Mouse (Mus musculus): ENCODE measurements around the gene Zfp551. TPM values are rescaled to one million over a fixed set of nuclear protein-coding genes. Genes with fewer than 3 reads are reported as not detected.

The Zfp551 gene
- polyA plus RNA-seq (2012; rRNA removed), result 1.8 and 2.0 TPM in 2 replicates

- peak; percentile 39 for DNase-seq (ENCODE audit: low spot score)
Measured at GRCm38 (mm10) chr7:12422245-12422849, at the start of gene Zfp551. Gene Zfp551 (minus strand): TSS chr7:12422751.

GRCm38 (mm10) chr7:12422855-12423254, 304 bp upstream of the Zfp551 start:
- no peak for DNase-seq (ENCODE audit: low spot score)

- no peak for DNase-seq (ENCODE audit: low spot score)
Measured at GRCm38 (mm10) chr7:12421741-12422140, 810 bp downstream of the Zfp551 start.

- no peak for DNase-seq (ENCODE audit: low spot score)
Measured at GRCm38 (mm10) chr7:12369173-12369572, 53.4 kb downstream of the Zfp551 start, which contains the start of gene Vmn1r84. Gene Vmn1r84 (minus strand): TSS chr7:12369273.

Other genes with a start within 250 kb of the Zfp551 start
- gene Vmn1r80, start 233.5 kb downstream of the Zfp551 start, polyA plus RNA-seq (2012; rRNA removed), result not detected in 2 replicates
- not detected in 2 replicates for gene Vmn1r81, start 154.5 kb downstream of the Zfp551 start, polyA plus RNA-seq (2012; rRNA removed)
- gene Vmn1r82, start 122.3 kb downstream of the Zfp551 start, polyA plus RNA-seq (2012; rRNA removed), result not detected in 2 replicates
- not detected in 2 replicates for gene Vmn1r83, start 93.3 kb downstream of the Zfp551 start, polyA plus RNA-seq (2012; rRNA removed)
- gene Vmn1r84, start 53.5 kb downstream of the Zfp551 start, polyA plus RNA-seq (2012; rRNA removed), result not detected in 2 replicates
- gene Zfp606, start 55.5 kb upstream of the Zfp551 start, polyA plus RNA-seq (2012; rRNA removed), result 7.1 and 8.2 TPM in 2 replicates
- gene 2900092C05Rik, start 89.8 kb upstream of the Zfp551 start, polyA plus RNA-seq (2012; rRNA removed), result not detected in 2 replicates
- under 0.01 TPM in 1 of 2 replicates, not detected in the other for gene Vmn2r53, start 186.0 kb upstream of the Zfp551 start, polyA plus RNA-seq (2012; rRNA removed)
- gene Vmn2r54, start 217.6 kb upstream of the Zfp551 start, polyA plus RNA-seq (2012; rRNA removed), result not detected in 2 replicates

Measured in urinary bladder, adult 2 months (tissue).